Mouse (Mus musculus): ENCODE results near the gene 4931428F04Rik.

4931428F04Rik gene

GRCm38 (mm10) chr8:105289805-105290460, at the start of gene 4931428F04Rik:
Gene 4931428F04Rik (minus strand): TSS chr8:105289864.
- peak; percentile 71 for DNase-seq

GRCm38 (mm10) chr8:105338992-105339391, 49.3 kb upstream of the 4931428F04Rik start:
- DNase-seq: no peak

- DNase-seq: no peak
Measured at GRCm38 (mm10) chr8:105336373-105337130, 46.9 kb upstream of the 4931428F04Rik start.

- no peak for DNase-seq
Measured at GRCm38 (mm10) chr8:105332523-105332922, 42.9 kb upstream of the 4931428F04Rik start.

GRCm38 (mm10) chr8:105331931-105332330, 42.3 kb upstream of the 4931428F04Rik start:
- no peak for DNase-seq

- DNase-seq: no peak
Measured at GRCm38 (mm10) chr8:105331469-105331868, 41.8 kb upstream of the 4931428F04Rik start.

GRCm38 (mm10) chr8:105330325-105330724, 40.7 kb upstream of the 4931428F04Rik start:
- DNase-seq: no peak

GRCm38 (mm10) chr8:105326968-105327367, 37.3 kb upstream of the 4931428F04Rik start:
- no peak for DNase-seq

GRCm38 (mm10) chr8:105326141-105326672, 36.5 kb upstream of the 4931428F04Rik start, which contains the start of the genes Lrrc29 and Tmem208:
Gene Lrrc29 (minus strand): TSS chr8:105326278.
Gene Tmem208 (plus strand): TSS chr8:105326354.
- peak; percentile 99 for DNase-seq

- peak; percentile 47 for DNase-seq
Measured at GRCm38 (mm10) chr8:105325641-105326093, 36.0 kb upstream of the 4931428F04Rik start.

GRCm38 (mm10) chr8:105323183-105323582, 33.5 kb upstream of the 4931428F04Rik start:
- DNase-seq: no peak

GRCm38 (mm10) chr8:105318662-105319190, 29.1 kb upstream of the 4931428F04Rik start:
- DNase-seq: no peak

- no peak for DNase-seq
Measured at GRCm38 (mm10) chr8:105317941-105318340, 28.3 kb upstream of the 4931428F04Rik start.

GRCm38 (mm10) chr8:105315073-105315769, 25.6 kb upstream of the 4931428F04Rik start:
- DNase-seq: no peak

- no peak for DNase-seq
Measured at GRCm38 (mm10) chr8:105313622-105314402, 24.1 kb upstream of the 4931428F04Rik start.

GRCm38 (mm10) chr8:105312891-105313481, 23.3 kb upstream of the 4931428F04Rik start:
- no peak for DNase-seq

- no peak for DNase-seq
Measured at GRCm38 (mm10) chr8:105311718-105312117, 22.1 kb upstream of the 4931428F04Rik start.

GRCm38 (mm10) chr8:105310118-105310517, 20.5 kb upstream of the 4931428F04Rik start:
- no peak for DNase-seq

- no peak for DNase-seq
Measured at GRCm38 (mm10) chr8:105309142-105309847, 19.6 kb upstream of the 4931428F04Rik start.

- no peak for DNase-seq
Measured at GRCm38 (mm10) chr8:105308428-105308827, 18.8 kb upstream of the 4931428F04Rik start.

- no peak for DNase-seq
Measured at GRCm38 (mm10) chr8:105307670-105308069, 18.0 kb upstream of the 4931428F04Rik start.
